Mouse (Mus musculus) CH12.LX (cell line): ENCODE data around the gene Mael. TPM values are rescaled to one million over a fixed set of nuclear protein-coding genes. Genes with fewer than 3 reads are reported as not detected.

Experiments
- DNase-seq: peaks from one replicate; pipeline ENCODE4 v3.0.0-alpha.2; 2013; ENCODE audit errors: extremely low read depth
- H3K27ac ChIP-seq: 2 replicates; pipeline ENCODE4 v1.5.1; 2012; ENCODE audit warnings: low read depth, mild to moderate bottlenecking, control low read depth, moderate library complexity; ENCODE audit not compliant: insufficient read depth
- H3K27me3 ChIP-seq: replicated peaks from 2 replicates; pipeline ENCODE3; 2012; ENCODE audit warnings: inconsistent platforms
- H3K36me3 ChIP-seq, 2 experiments: replicated peaks in 1 of 2; 2 replicates each; pipeline versions ENCODE3 to v1.6.1; 2012; ENCODE audit warnings: inconsistent platforms in 1 of 2, low read length in 1 of 2, mild to moderate bottlenecking in 1 of 2, mixed read lengths in 1 of 2, moderate library complexity in 1 of 2; ENCODE audit not compliant: control insufficient read depth in 1 of 2, insufficient read depth in 1 of 2
- H3K4me1 ChIP-seq, 2 experiments: 2 replicates each; pipeline ENCODE4 v1.6.1; 2012; ENCODE audit warnings: inconsistent platforms in 1 of 2, moderate library complexity in 1 of 2; ENCODE audit not compliant: insufficient read depth in 2 of 2, control insufficient read depth in 1 of 2
- H3K4me2 ChIP-seq: 2 replicates; pipeline ENCODE4 v1.6.1; 2012; ENCODE audit warnings: low read depth, mild to moderate bottlenecking, control low read depth; ENCODE audit not compliant: poor library complexity, insufficient read depth, severe bottlenecking
- H3K4me3 ChIP-seq, 3 experiments: fragments of 150-350 bp in 1 of 3; sonication (generic) in 1 of 3; replicated peaks in 1 of 3; 2 replicates each; pipeline versions ENCODE3 to v1.5.1; 2011 to 2012; ENCODE audit warnings: low read depth in 2 of 3, low read length in 2 of 3, mild to moderate bottlenecking in 2 of 3, moderate library complexity in 2 of 3, control low read depth in 1 of 3, improper control_type of control experiment in 1 of 3, inconsistent platforms in 1 of 3, mixed read lengths in 1 of 3; ENCODE audit not compliant: poor library complexity in 1 of 3
- H3K79me2 ChIP-seq: replicated peaks from 2 replicates; pipeline ENCODE4 v1.6.1; 2012; ENCODE audit warnings: mild to moderate bottlenecking, moderate library complexity; ENCODE audit not compliant: control insufficient read depth, poor library complexity, insufficient read depth, severe bottlenecking; ENCODE audit errors: extremely low read depth
- H3K9ac ChIP-seq: 2 replicates; pipeline ENCODE4 v1.6.1; 2012; ENCODE audit warnings: low read depth, mild to moderate bottlenecking, control low read depth, moderate library complexity; ENCODE audit not compliant: insufficient read depth
- H3K9me3 ChIP-seq: replicated peaks from 2 replicates; pipeline ENCODE3; 2012; ENCODE audit warnings: low read length, inconsistent platforms, mixed read lengths
- CHD1 ChIP-seq: IDR thresholded peaks from 2 replicates; pipeline ENCODE4 v1.6.1; 2012; ENCODE audit warnings: low read depth, low read length, improper control_type of control experiment, inconsistent platforms
- CHD2 ChIP-seq: IDR thresholded peaks from 2 replicates; pipeline ENCODE4 v1.6.1; 2011; ENCODE audit warnings: low read length, improper control_type of control experiment
- ELF1 ChIP-seq: IDR thresholded peaks from 2 replicates; pipeline ENCODE4 v1.6.1; 2014; ENCODE audit warnings: low read depth, mild to moderate bottlenecking, inconsistent platforms, low read length, improper control_type of control experiment
- GABPA ChIP-seq: IDR thresholded peaks from 2 replicates; pipeline ENCODE4 v1.6.1; 2012; ENCODE audit warnings: low read depth, low read length, improper control_type of control experiment, inconsistent platforms; ENCODE audit not compliant: insufficient replicate concordance
- JUN ChIP-seq: IDR thresholded peaks from 2 replicates; pipeline ENCODE4 v1.6.1; 2011; ENCODE audit warnings: low read depth, mild to moderate bottlenecking, low read length, improper control_type of control experiment, moderate library complexity; ENCODE audit not compliant: insufficient read depth
- KAT2A ChIP-seq: IDR thresholded peaks from 2 replicates; pipeline ENCODE4 v1.6.1; 2012; ENCODE audit warnings: low read length, improper control_type of control experiment, inconsistent platforms; ENCODE audit not compliant: insufficient replicate concordance
- MAFK ChIP-seq: IDR thresholded peaks from 2 replicates; pipeline ENCODE4 v1.6.1; 2011; ENCODE audit warnings: low read length, improper control_type of control experiment; ENCODE audit not compliant: insufficient replicate concordance
- MAX ChIP-seq: IDR thresholded peaks from 2 replicates; pipeline ENCODE4 v1.6.1; 2011; ENCODE audit warnings: low read length, improper control_type of control experiment
- MYC ChIP-seq: IDR thresholded peaks from 2 replicates; pipeline ENCODE4 v1.6.1; 2011; ENCODE audit warnings: low read depth, mild to moderate bottlenecking, improper control_type of control experiment, low read length
- NELFE ChIP-seq: IDR thresholded peaks from 2 replicates; pipeline ENCODE4 v1.6.1; 2011; ENCODE audit warnings: low read depth, low read length, improper control_type of control experiment
- PAX5 ChIP-seq: IDR thresholded peaks from 2 replicates; pipeline ENCODE4 v1.6.1; 2012; ENCODE audit warnings: low read length, inconsistent platforms, mixed read lengths
- POLR2A ChIP-seq: IDR thresholded peaks from 2 replicates; pipeline ENCODE4 v1.6.1; 2011; ENCODE audit warnings: low read depth, mild to moderate bottlenecking, improper control_type of control experiment, low read length
- POLR2AphosphoS2 ChIP-seq: IDR thresholded peaks from 2 replicates; pipeline ENCODE4 v1.6.1; 2011; ENCODE audit warnings: low read depth, low read length, improper control_type of control experiment
- RAD21 ChIP-seq: IDR thresholded peaks from 2 replicates; pipeline ENCODE4 v1.6.1; 2011; ENCODE audit warnings: low read depth, mild to moderate bottlenecking, low read length, improper control_type of control experiment, moderate library complexity
- SMC3 ChIP-seq: IDR thresholded peaks from 2 replicates; pipeline ENCODE4 v1.6.1; 2011; ENCODE audit warnings: low read depth, low read length, improper control_type of control experiment
- TCF12 ChIP-seq: IDR thresholded peaks from 2 replicates; pipeline ENCODE4 v1.6.1; 2014; ENCODE audit warnings: low read depth, mild to moderate bottlenecking, inconsistent platforms, low read length, improper control_type of control experiment
- ZMIZ1 ChIP-seq: IDR thresholded peaks from 2 replicates; pipeline ENCODE4 v1.6.1; 2012; ENCODE audit warnings: low read depth, mild to moderate bottlenecking, inconsistent platforms, low read length, improper control_type of control experiment
- ZNF384 ChIP-seq: IDR thresholded peaks from 2 replicates; pipeline ENCODE4 v1.6.1; 2012; ENCODE audit warnings: low read depth, low read length, improper control_type of control experiment, inconsistent platforms
- dilution Hi-C: fragments of 300-500 bp; cut with MboI; formaldehyde crosslinking; loops from 2 replicates; pipeline ENCODE4 v1.14.3; 2020; ENCODE audit warnings: low sequenced_read_pairs; ENCODE audit not compliant: extremely low pct_unique_long_range_greater_than_20kb, extremely low pct_ligation_motif_present
- in situ Hi-C: fragments of 300-500 bp; cut with MboI; formaldehyde crosslinking; loops from 3 replicates; pipeline ENCODE4 v1.14.3; 2019; ENCODE audit warnings: low sequenced_read_pairs, low pct_ligation_motif_present, low pct_unique_long_range_greater_than_20kb, mixed read lengths
- polyA plus RNA-seq: library from polyadenylated mRNA; unstranded; fragments of >175 nt; gene quantifications from 2 replicates; pipeline ENCODE4 v1.2.1, GENCODE M21; 2012; ENCODE audit warnings: low read depth; ENCODE audit not compliant: insufficient read length
- total RNA-seq, 2 experiments: library from RNA; depleted of rRNA; stranded (reverse); fragments of 300-350 nt in 1 of 2; fragments of >200 nt in 1 of 2; gene quantifications; 2 replicates each; pipeline ENCODE4 v1.2.3; 2012 to 2014

Gene Mael
- not detected in 2 replicates for total RNA-seq (2012; rRNA removed)
- total RNA-seq (2014; rRNA removed) = not detected in 2 replicates
- not detected in 2 replicates for polyA plus RNA-seq

DNA sequence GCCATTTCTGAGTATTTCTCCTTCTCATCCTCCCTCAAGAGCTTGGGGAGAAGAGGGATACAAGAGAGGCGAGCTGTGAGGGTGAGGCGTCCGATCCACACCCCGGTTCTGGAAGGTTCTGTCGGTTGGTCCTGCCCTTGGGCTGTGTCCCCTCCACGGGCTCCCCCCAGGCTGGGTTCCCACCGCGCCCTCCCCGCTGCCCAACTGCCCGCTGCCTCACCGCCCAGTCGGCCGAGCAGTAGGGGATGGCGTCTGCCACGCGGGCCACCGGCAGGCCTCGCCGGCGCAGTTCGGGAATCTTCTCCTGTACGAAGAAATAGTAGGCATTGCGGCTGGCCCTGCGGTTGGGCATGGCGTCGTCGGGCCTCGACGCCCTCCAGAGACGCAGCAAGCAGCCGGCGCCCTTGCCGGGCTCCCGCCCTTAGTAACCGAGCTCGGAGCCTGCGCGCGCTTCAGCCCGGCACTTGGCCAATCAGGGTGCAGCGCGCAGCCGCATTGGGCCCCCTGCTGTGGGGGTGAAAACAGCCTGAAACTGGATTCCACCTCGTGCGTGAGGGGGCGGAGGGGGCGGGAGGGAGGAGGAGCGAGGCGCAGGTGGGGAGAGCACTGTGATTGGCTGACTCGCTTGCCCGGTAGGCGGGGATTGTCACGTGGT is at the start of gene Mael:
Gene Mael (minus strand): TSS at position 433 of the 655 bp plus-strand sequence.
- Histone ChIP-seq H3K27ac (no peak within 1 kb of the TSS), H3K4me2 (no peak within 1 kb of the TSS), H3K4me3 (no peak within 1 kb of the TSS), H3K27me3 (no peaks in the 10 kb centered on the region), H3K4me1 (no peaks in the 10 kb centered on the region), H3K9me3 (peaks cover 2% of the 10 kb centered on the region), H3K9ac (no peak within 1 kb of the TSS), H3K79me2 (no peaks in the 10 kb centered on the region), H3K36me3 (no peaks in the 10 kb centered on the region)
- TF ChIP-seq SMC3 (no peak), JUN (no peak), ELF1 (no peak), ZMIZ1 (no peak), POLR2A (no peak), RAD21 (no peak), MAX (no peak), MYC (no peak), KAT2A (no peak), POLR2AphosphoS2 (no peak), TCF12 (no peak), GABPA (no peak), ZNF384 (no peak), NELFE (no peak)
- no peak for DNase-seq
- dilution Hi-C loops (no loop called here), in situ Hi-C loops (no loop called here)

DNA sequence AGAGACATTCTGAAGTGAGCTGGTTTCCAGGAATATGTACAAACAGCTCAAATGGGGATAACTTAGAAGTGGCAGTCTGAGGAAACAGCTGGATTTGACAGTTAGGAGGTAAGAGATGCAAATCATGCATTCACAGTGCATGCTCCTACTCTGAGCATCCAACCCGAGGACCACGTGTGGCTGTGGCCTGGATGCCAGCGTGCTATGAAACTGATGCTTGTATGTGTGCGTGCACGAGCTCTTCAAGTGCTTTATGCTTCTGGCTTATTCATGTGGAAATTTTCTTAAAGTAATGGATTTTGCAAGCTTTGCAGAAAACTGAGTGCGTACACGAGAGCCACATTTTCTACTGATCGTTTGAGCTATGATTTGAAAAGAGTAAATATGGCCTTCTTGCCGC is 47.7 kb upstream of the Mael start:
- dilution Hi-C loops = no loop called here
- in situ Hi-C loops = no loop called here
- H3K4me3 ChIP-seq = no peak overlapping the region
- peaks cover 11% of the 10 kb centered on the region for H3K27me3 ChIP-seq
- no peaks in the 10 kb centered on the region for H3K36me3 ChIP-seq
- no peak overlapping the region for H3K9ac ChIP-seq
- H3K27ac ChIP-seq = no peak overlapping the region
- H3K4me1 ChIP-seq = no peaks in the 10 kb centered on the region
- H3K4me2 ChIP-seq = no peak overlapping the region
- no peak for DNase-seq
- TF ChIP-seq POLR2AphosphoS2 (no peak), CHD2 (no peak), PAX5 (no peak), KAT2A (no peak), MAFK (no peak), CHD1 (no peak)
- no peaks in the 10 kb centered on the region for H3K9me3 ChIP-seq
- H3K79me2 ChIP-seq = no peaks in the 10 kb centered on the region
